Mouse (Mus musculus) left cerebral cortex, adult 9 months (tissue): Measurements from ENCODE around the gene Mark2.
A peak's percentile ranks its signal among the peaks of the same experiment; 100 is the strongest.
"Not testable (repeated sequence)": the region's sequence is repeated elsewhere in the genome, so short reads cannot be mapped to it uniquely, and the experiment has no call there.

ENCODE experiments used
- DNase-seq, 2 experiments: peaks; one replicate each; pipeline ENCODE4 v3.0.0; 2022; ENCODE audit warnings: low spot score in 2 of 2

The Mark2 gene

GRCm38 (mm10) chr19:7341512-7342397 is at the start of gene Mark2:
Gene Mark2 (minus strand): TSS chr19:7341860.
- DNase-seq: peak; percentile 99

GRCm38 (mm10) chr19:7388488-7388887 is 46.8 kb upstream of the Mark2 start:
- DNase-seq: no peak

GRCm38 (mm10) chr19:7386042-7386441 is 44.4 kb upstream of the Mark2 start:
- no peak for DNase-seq

GRCm38 (mm10) chr19:7382903-7383865 is 41.5 kb upstream of the Mark2 start, which contains the start of gene Spindoc:
Gene Spindoc (minus strand): TSS chr19:7382994.
- peak; percentile 92 to 98 for DNase-seq

- DNase-seq: peak in 1 of 2 experiments; percentile 35
Measured at GRCm38 (mm10) chr19:7382248-7382902, 40.7 kb upstream of the Mark2 start.

GRCm38 (mm10) chr19:7381906-7382247 is 40.2 kb upstream of the Mark2 start:
- DNase-seq: no peak

- DNase-seq: no peak
Measured at GRCm38 (mm10) chr19:7377639-7378038, 36.0 kb upstream of the Mark2 start.

GRCm38 (mm10) chr19:7374491-7374890 is 32.8 kb upstream of the Mark2 start:
- no peak for DNase-seq

GRCm38 (mm10) chr19:7369469-7369868 is 27.8 kb upstream of the Mark2 start:
- not testable (repeated sequence) for DNase-seq

- no peak for DNase-seq
Measured at GRCm38 (mm10) chr19:7353636-7354035, 12.0 kb upstream of the Mark2 start.

- DNase-seq: no peak
Measured at GRCm38 (mm10) chr19:7352809-7353495, 11.3 kb upstream of the Mark2 start.

GRCm38 (mm10) chr19:7349993-7350392 is 8.3 kb upstream of the Mark2 start:
- no peak for DNase-seq

GRCm38 (mm10) chr19:7345235-7345755 is 3.6 kb upstream of the Mark2 start:
- peak in 1 of 2 experiments; percentile 55 for DNase-seq

- DNase-seq: no peak
Measured at GRCm38 (mm10) chr19:7342646-7343045, 986 bp upstream of the Mark2 start.

- DNase-seq: peak in 1 of 2 experiments; percentile 29
Measured at GRCm38 (mm10) chr19:7340780-7341475, 732 bp downstream of the Mark2 start.

GRCm38 (mm10) chr19:7340371-7340779 is 1.3 kb downstream of the Mark2 start:
- DNase-seq: peak in 1 of 2 experiments; percentile 65

- no peak for DNase-seq
Measured at GRCm38 (mm10) chr19:7339867-7340266, 1.8 kb downstream of the Mark2 start.

GRCm38 (mm10) chr19:7339026-7339425 is 2.6 kb downstream of the Mark2 start:
- DNase-seq: no peak

GRCm38 (mm10) chr19:7337781-7338342 is 3.8 kb downstream of the Mark2 start:
- no peak for DNase-seq

- peak in 1 of 2 experiments; percentile 42 for DNase-seq
Measured at GRCm38 (mm10) chr19:7335656-7336055, 6.0 kb downstream of the Mark2 start.
